Mouse (Mus musculus): ENCODE results near the gene March2.

GRCm38 (mm10) chr17:33644068-33644467, 74.4 kb downstream of the March2 start:
- TF ChIP-seq CTCF (IDR thresholded peaks at IDR 0.05; ENCODE audit: borderline replicate concordance, extremely low read depth, insufficient read depth, insufficient read length) (no peak), POLR2A (IDR thresholded peaks at IDR 0.05; ENCODE audit: borderline replicate concordance, extremely low read depth, insufficient read depth, insufficient read length, poor library complexity, severe bottlenecking) (no peak)

All from brain, embryonic 14.5 days (tissue).